Mouse (Mus musculus) kidney, postnatal 36 days (tissue): Measurements from ENCODE around the gene Rasa1.
A peak's percentile ranks its signal among the peaks of the same experiment; 100 is the strongest.

Experiments
- DNase-seq, 2 experiments: peaks; one replicate each; pipeline ENCODE4 v3.0.0; 2021 to 2022; ENCODE audit warnings: mixed read lengths in 2 of 2

Rasa1 gene

GRCm38 (mm10) chr13:85288843-85289713 lies at the start of gene Rasa1:
Gene Rasa1 (minus strand): TSS chr13:85289130.
- peak; percentile 96 to 98 for DNase-seq

- no peak for DNase-seq
These were observed 22.6 kb upstream of the Rasa1 start for GRCm38 (mm10) chr13:85311547-85311946.

- DNase-seq: no peak
These were observed 22.0 kb upstream of the Rasa1 start for GRCm38 (mm10) chr13:85310968-85311367.

GRCm38 (mm10) chr13:85310483-85310882 lies 21.6 kb upstream of the Rasa1 start:
- DNase-seq: no peak

DNA sequence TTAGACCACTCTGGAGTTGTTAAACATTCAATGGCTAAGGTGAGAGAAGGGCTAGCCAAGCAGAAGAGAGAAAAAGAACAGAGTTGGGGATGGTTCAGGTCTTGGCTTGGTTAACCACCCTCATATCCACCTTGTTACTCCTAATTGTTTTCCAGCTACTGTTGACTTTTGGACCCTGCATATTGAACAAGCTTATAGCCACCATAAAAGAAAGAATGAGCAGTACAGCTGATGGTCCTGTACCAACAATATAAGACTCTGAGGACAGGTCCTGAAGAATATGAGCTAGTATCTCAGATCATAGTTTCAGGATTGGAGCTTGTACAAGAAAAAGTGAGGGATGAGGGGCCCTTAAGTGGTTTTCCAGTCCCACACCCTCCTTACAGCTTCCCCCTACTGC lies 17.1 kb upstream of the Rasa1 start:
- DNase-seq: no peak

DNA sequence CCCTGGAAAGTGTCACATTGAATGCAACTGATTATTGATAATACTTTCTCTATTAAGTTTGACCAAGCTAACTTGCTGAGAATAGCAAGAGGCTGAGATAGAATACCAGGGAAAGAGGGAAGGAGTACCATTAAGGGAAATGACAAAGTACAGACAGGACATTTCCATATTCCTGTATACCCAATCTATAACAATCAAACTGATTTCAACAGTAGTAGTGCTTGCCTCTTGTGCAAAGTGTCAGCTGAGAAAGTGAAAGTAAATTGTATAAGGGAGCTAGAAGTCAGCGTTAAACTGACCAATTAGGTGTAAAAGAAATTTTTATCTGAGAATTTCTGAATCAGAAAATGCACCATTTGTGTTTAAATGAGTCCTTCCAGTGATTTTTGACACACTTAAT lies 1.7 kb upstream of the Rasa1 start:
- no peak for DNase-seq

DNA sequence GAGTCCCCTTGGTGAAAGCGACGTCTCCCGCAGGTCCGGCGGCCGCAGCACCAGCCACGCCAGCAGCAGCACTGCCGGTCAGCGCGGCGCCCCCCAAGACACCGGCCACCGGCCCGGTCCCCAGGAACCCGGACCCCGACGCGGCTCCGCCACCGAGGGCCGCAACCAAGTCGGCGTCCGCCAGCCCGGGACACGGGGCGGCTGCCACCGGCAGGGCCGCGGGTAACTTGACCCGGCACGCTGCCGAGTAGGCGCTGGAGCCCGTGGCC lies 422 bp downstream of the Rasa1 start:
- DNase-seq: no peak

GRCm38 (mm10) chr13:85287876-85288573 lies 905 bp downstream of the Rasa1 start:
- DNase-seq: peak; percentile 18 to 30

DNA sequence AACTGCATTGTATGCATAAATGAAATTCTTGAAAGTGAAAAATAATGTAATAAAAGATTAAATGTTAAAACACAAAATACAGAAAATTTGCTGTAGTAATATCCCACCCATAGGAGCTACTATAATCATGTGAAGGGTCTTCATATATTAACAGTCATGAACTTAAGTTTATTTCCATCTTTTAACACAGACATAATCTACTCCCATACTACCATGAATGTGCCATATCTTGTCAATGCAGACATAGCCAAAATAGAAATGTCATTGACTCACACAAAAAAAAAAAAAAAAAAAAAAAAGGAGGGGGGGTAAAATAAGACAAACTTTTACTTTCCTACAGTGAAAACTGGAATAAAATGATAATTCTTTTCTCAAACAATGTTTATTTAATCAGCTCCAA lies 6.3 kb downstream of the Rasa1 start:
- no peak for DNase-seq

GRCm38 (mm10) chr13:85278951-85279350 lies 10.0 kb downstream of the Rasa1 start:
- DNase-seq: no peak

DNA sequence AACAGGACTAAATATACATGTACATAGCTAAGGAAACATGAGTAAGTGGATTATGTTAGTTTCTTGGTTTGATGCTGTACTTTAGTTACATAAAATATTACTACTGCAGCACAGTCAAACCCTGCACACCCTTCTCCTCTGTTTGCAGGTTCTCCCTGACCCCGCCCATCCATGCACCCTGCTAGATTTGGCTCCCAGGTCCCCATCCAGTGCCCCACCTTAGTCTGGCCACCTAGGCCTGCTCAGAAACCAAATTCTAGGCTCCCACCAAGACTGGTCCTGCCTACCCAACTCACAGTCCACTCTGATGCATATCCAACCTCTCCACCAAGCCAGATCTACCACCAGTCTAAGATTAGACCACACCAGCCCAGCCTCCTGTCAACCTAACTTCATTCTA lies 14.4 kb downstream of the Rasa1 start:
- no peak for DNase-seq

DNA sequence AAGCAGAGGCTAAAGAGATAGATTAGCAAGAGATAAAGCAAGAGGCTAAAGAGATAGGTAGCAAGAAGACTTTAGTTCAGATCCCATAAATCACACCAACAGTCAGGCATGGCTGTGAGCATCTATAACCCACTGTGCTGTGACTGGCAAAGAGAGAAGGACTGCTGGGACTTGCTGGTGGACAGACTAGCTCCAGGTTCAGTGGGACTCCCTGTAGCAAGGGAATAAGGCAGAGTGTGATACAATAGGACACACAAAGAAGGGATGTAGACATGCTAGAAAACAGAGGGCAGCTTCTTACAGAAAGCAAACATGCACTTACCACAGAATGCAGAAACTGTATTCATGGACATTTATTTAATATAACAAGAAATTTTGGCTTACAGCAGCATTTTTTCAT lies 15.1 kb downstream of the Rasa1 start:
- DNase-seq: no peak

DNA sequence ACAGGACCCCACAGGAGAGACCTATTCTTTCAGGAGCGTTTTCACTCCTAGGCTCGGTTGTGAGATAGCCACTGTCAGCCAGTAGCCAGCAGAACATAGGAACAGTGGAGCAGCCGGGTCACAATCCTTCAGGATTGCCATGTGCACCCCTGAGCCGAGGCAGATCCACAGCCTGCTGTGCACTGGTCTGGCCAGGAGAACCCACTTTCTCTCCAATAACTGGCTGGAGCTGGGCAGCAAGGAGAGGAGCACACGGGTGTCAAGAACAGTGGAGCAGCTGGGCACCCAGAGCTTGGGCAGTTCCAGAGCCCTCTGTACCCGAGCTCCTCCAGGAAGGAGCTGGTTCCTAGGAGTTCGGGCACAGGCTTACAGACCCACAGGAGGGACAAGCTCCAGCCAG lies 50.2 kb downstream of the Rasa1 start:
- no peak for DNase-seq

DNA sequence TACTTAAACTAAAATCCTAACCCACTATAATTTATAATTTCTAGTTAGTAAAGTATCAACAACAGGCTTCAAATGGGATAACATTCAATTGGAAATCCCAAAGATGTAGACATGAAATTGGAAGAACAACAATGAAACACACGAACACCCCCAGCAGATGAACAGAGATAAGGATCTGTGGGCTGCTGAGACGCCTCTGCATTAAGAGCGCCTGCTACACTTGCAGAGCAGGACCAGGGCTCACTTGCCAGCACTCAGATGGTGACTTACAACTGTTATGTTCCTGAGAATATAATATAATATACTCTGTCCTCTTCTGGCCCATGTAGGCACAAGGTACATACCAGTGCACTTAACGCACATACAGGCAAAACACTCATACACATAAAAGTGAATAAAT lies 70.3 kb downstream of the Rasa1 start:
- DNase-seq: no peak

- DNase-seq: no peak
These were observed 78.6 kb downstream of the Rasa1 start for GRCm38 (mm10) chr13:85210353-85210752.

- no peak for DNase-seq
These were observed 80.3 kb downstream of the Rasa1 start for GRCm38 (mm10) chr13:85208656-85209055.

DNA sequence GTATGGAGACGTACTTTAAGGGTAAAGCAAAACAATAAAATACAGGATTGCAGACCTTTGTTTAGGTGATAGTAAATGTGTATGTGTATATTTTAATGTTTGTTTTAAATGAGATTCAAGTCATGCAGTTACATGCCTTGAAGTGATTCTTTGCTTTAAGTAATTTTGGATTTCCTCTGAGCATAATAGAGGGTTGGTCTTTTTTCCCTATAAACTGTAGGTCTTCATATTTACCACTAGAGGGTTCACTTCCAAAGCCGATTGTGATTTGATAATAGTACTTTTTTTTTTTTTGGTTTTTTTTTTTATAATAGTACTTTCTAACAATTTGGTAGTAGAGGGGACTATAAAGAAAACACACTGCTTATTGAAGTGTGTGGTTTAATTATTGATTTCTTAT lies 81.4 kb downstream of the Rasa1 start:
- DNase-seq: no peak

GRCm38 (mm10) chr13:85191253-85191652 lies 97.7 kb downstream of the Rasa1 start:
- no peak for DNase-seq

DNA sequence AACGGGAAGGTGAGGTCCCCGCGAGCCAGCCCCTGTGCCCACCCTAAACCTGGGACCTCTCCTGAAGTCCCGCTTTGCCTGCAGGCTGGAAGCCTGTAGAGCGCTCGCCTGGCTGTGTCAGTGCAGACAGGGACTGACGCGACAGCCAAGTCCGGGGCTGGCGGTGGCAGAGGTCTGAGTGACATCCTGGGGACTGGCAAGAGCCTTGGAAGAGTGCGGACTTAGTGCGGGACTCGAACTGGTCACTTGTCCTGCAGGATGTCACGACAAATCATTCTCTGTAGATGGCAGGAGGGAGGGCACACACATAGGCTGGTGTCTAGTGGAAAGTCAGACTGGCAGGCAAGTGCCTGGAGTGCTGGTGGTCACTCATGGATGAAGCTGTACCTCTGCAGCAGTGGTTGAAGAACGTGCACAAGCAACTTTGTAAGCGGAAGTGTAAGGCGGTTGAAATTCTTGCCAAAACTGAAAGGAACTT lies 99.2 kb downstream of the Rasa1 start:
- peak; percentile 32 to 53 for DNase-seq

- peak; percentile 93 to 97 for DNase-seq
These were observed 99.9 kb downstream of the Rasa1 start, which contains the start of gene Ccnh for GRCm38 (mm10) chr13:85188903-85189643. Gene Ccnh (plus strand): TSS chr13:85189408.
